Mouse (Mus musculus) olfactory bulb, adult 2 months (tissue): ENCODE results near the gene Vmn1r70.

Source experiments
- CTCF ChIP-seq: fragments of 200-500 bp; IDR thresholded peaks from 2 replicates; pipeline ENCODE4 v1.5.1; 2012; ENCODE audit warnings: low read depth, mild to moderate bottlenecking, low read length, moderate library complexity; ENCODE audit not compliant: insufficient read depth
- POLR2A ChIP-seq: fragments of 200-500 bp; IDR thresholded peaks from 2 replicates; pipeline ENCODE4 v1.6.1; 2012; ENCODE audit warnings: mild to moderate bottlenecking, low read depth, low read length, moderate library complexity; ENCODE audit not compliant: insufficient read depth

DNA sequence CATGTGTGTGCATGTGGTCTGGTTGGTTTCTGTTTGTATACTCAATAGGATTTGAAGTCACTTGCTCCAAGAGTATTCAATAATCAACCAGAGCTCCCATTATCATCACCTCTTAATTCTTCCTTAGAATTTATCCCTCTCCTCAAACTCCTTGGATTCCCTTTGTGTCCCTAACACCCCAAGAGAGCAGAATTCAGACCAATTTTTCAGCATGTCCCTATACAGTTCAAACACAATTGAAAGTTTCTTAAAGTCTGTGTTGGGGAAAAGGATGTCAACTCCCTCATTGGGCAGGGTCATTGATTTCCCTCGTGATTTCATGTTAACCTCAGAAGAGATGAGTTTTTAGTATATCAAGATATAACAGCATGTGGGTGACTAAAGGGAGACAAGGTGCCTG is at the start of gene Vmn1r70:
- no peak for TF ChIP-seq CTCF
- TF ChIP-seq POLR2A: no peak
